20 mouse cellular contexts compared by ENCODE assay signal in the genomic region with DNA sequence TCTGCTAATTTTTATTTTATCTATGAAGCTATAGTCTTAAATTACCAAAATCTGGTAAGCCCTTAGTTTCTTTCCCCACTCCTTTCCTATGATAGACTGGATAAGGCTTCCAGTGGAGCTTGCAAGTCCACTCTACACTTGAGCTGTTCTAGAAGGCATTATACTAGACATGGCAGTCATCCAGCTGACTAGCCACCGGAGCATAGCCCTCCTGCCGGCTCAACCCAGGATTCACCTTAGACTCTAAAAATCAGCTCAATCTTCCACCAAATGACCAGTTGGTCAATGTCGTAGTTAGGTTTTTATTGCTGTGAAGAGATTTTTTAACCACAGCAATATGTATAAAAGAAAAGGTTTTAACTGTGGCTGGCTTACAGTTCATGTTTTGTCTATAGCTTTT.
DNase-seq lines count a peak whose midpoint lies in the region; ATAC-seq lines count a peak whose summit lies in the region.
"Had no signal": no experiment of that assay in that cellular context is flagged by ENCODE, and none has a peak within 500 bp of the region (broad histone marks: within the 10 kb centered on the region; RNA-seq: fewer than 3 reads in every experiment).

No protein-coding gene starts in this region.

- H3K9me3 ChIP-seq in midbrain, embryonic 15.5 days = no peaks in the 10 kb centered on the region
- H3K9me3 ChIP-seq: forebrain, embryonic 10.5 days; forebrain, embryonic 13.5 days; hindbrain, embryonic 10.5 days; hindbrain, embryonic 13.5 days had no signal

- peak; percentile 26 for DNase-seq in kidney, adult 11 months
- DNase-seq in kidney, adult 18-20 months = no peak
- DNase-seq in kidney, adult 9 months = peak; percentile 66
- no peak for DNase-seq in kidney, postnatal 4 days
- DNase-seq in kidney, postnatal 36 days = peak; percentile 41 to 54
- DNase-seq: adrenal gland, adult 2 months; adrenal gland, postnatal 14 days; cerebellum, adult 11 months; cerebellum, adult 8-10 months; gastrocnemius, postnatal 10 days; gastrocnemius, postnatal 36 days had no signal

- no peak overlapping the region for H3K4me2 ChIP-seq in midbrain, embryonic 15.5 days
- H3K4me2 ChIP-seq: forebrain, embryonic 13.5 days; heart, embryonic 11.5 days; hindbrain, embryonic 13.5 days had no signal

- no peak for ATAC-seq in midbrain, embryonic 15.5 days (replicated peaks)
- ATAC-seq: CD4-positive, CD25-positive, alpha-beta regulatory T cell, adult 4 months; forebrain, embryonic 13.5 days; forebrain, embryonic 16.5 days; hindbrain, embryonic 16.5 days had no signal

- no peaks in the 10 kb centered on the region for H3K27me3 ChIP-seq in midbrain, embryonic 15.5 days (replicated peaks)
- H3K27me3 ChIP-seq: forebrain, embryonic 13.5 days; hindbrain, embryonic 13.5 days had no signal

- no peak overlapping the region for H3K4me3 ChIP-seq in midbrain, embryonic 15.5 days
- H3K4me3 ChIP-seq: forebrain, embryonic 10.5 days; forebrain, embryonic 13.5 days; hindbrain, embryonic 10.5 days; hindbrain, embryonic 13.5 days had no signal

- WGBS in midbrain, embryonic 15.5 days = 91% methylated on average over 3 of the region's 3 CpGs

- H3K27ac ChIP-seq in midbrain, embryonic 15.5 days = no peak overlapping the region
- H3K27ac ChIP-seq: forebrain, embryonic 10.5 days; forebrain, embryonic 13.5 days; hindbrain, embryonic 10.5 days; hindbrain, embryonic 13.5 days had no signal

- no peaks in the 10 kb centered on the region for H3K36me3 ChIP-seq in midbrain, embryonic 15.5 days (replicated peaks)
- H3K36me3 ChIP-seq: forebrain, embryonic 10.5 days; hindbrain, embryonic 10.5 days; hindbrain, embryonic 13.5 days had no signal

- H3K4me1 ChIP-seq in midbrain, embryonic 15.5 days = no peaks in the 10 kb centered on the region
- H3K4me1 ChIP-seq: forebrain, embryonic 10.5 days; forebrain, embryonic 13.5 days; hindbrain, embryonic 13.5 days had no signal

- no peak overlapping the region for H3K9ac ChIP-seq in midbrain, embryonic 15.5 days
- H3K9ac ChIP-seq: forebrain, embryonic 13.5 days; hindbrain, embryonic 13.5 days had no signal

Comparison
In these comparisons a context has a peak if more than half of its experiments do, and no peak if none do; other contexts are left out.
1. DNase-seq: peak in kidney, adult 11 months (single experiment), kidney, adult 9 months (single experiment) and kidney, postnatal 36 days (2 of 2); none in kidney, adult 18-20 months (single experiment) and kidney, postnatal 4 days (0 of 2).